Mouse (Mus musculus) neural tube, embryonic 15.5 days (tissue): Measurements from ENCODE around the gene AC141477.1. TPM values are rescaled to one million over a fixed set of nuclear protein-coding genes. Genes with fewer than 3 reads are reported as not detected.

ENCODE experiments used
- ATAC-seq: fragments of 200-750 bp; cut with Nextera tagmentation; 2 replicates; pipeline ENCODE4 v1.8.0; 2017; ENCODE audit warnings: mild to moderate bottlenecking, moderate TSS enrichment, moderate library complexity; ENCODE audit not compliant: low FRiP score
- H3K27ac ChIP-seq: fragments of 300-500 bp; sonication (generic); replicated peaks from 2 replicates; pipeline ENCODE4 v1.5.1; 2015; ENCODE audit warnings: mild to moderate bottlenecking, inconsistent platforms
- H3K27me3 ChIP-seq: fragments of 300-500 bp; sonication (generic); replicated peaks from 2 replicates; pipeline ENCODE4 v1.6.1; 2015; ENCODE audit warnings: inconsistent platforms
- H3K36me3 ChIP-seq: fragments of 300-500 bp; sonication (generic); 2 replicates; pipeline ENCODE4 v1.6.1; 2015; ENCODE audit warnings: inconsistent platforms
- H3K4me1 ChIP-seq: fragments of 300-500 bp; sonication (generic); 2 replicates; pipeline ENCODE4 v1.6.1; 2015; ENCODE audit warnings: inconsistent platforms
- H3K4me2 ChIP-seq: fragments of 300-500 bp; sonication (generic); 2 replicates; pipeline ENCODE4 v1.6.1; 2015; ENCODE audit warnings: inconsistent platforms, mild to moderate bottlenecking, moderate library complexity
- H3K4me3 ChIP-seq: fragments of 300-500 bp; sonication (generic); replicated peaks from 2 replicates; pipeline ENCODE4 v1.5.1; 2015; ENCODE audit warnings: mild to moderate bottlenecking, inconsistent platforms
- H3K9ac ChIP-seq: fragments of 300-500 bp; sonication (generic); replicated peaks from 2 replicates; pipeline ENCODE4 v1.6.1; 2015; ENCODE audit warnings: mild to moderate bottlenecking, inconsistent platforms
- H3K9me3 ChIP-seq: fragments of 300-500 bp; sonication (generic); replicated peaks from 2 replicates; pipeline ENCODE4 v1.6.1; 2016; ENCODE audit warnings: inconsistent platforms
- WGBS: fragments of 180-500 bp; shearing (Covaris S2); methylation state at CpG from one replicate; pipeline ENCODE4 v1.1.7; 2015; ENCODE audit warnings: mixed read lengths; 5-methylcytosine and 5-hydroxymethylcytosine counted together
- polyA plus RNA-seq: library from polyadenylated mRNA; unstranded; fragments of >200 nt; fragmentation: Nextera tagmentation; extraction: Ambion mirVana; gene quantifications from 2 replicates; pipeline ENCODE4 v1.2.1, GENCODE M21; 2015

Gene AC141477.1
- polyA plus RNA-seq, 1 experiment from 2014 or later: not detected

DNA sequence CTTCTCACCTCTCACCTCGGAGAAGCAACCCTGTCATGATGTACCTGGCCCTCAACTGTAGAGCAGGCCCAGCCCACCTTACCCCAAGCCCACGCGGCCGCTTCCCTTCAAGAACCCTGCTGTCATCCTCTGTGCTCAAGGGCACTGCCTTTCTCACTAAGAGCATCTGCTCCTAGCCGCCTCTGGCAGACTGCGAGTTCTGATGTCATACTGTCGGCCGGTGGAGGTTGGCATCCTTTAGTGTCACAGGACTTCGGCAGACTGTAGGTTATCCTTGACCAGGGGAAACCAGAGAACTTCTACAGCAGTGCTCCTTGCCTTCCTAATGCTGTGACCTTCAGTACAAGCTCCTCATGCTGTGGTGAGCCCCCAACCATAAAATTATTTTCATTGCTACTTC lies 49.1 kb downstream of the AC141477.1 start:
- Histone ChIP-seq H3K9ac (no peak overlapping the region), H3K4me3 (no peak overlapping the region), H3K36me3 (peaks cover 46% of the 10 kb centered on the region), H3K4me1 (no peaks in the 10 kb centered on the region), H3K27ac (no peak overlapping the region), H3K4me2 (no peak overlapping the region), H3K9me3 (no peaks in the 10 kb centered on the region), H3K27me3 (no peaks in the 10 kb centered on the region)
- WGBS: 95% methylated on average over 9 of the region's 9 CpGs
- no peak for ATAC-seq

Other genes with a start within 250 kb of the AC141477.1 start
- gene Prmt2, start 202.6 kb downstream of the AC141477.1 start, polyA plus RNA-seq: 262 and 302 TPM in 2 replicates
- 5.4 and 7.4 TPM in 2 replicates for gene S100b, start 186.6 kb downstream of the AC141477.1 start, polyA plus RNA-seq
- 16.8 and 19.7 TPM in 2 replicates for gene Dip2a, start 95.2 kb downstream of the AC141477.1 start, polyA plus RNA-seq
- gene Pcnt, start 2.3 kb upstream of the AC141477.1 start, polyA plus RNA-seq: 5.9 and 7.2 TPM in 2 replicates
- not detected in 2 replicates for gene 2610028H24Rik, start 8.6 kb upstream of the AC141477.1 start, polyA plus RNA-seq
- gene Mcm3ap, start 28.5 kb upstream of the AC141477.1 start, polyA plus RNA-seq: 48.2 and 60.4 TPM in 2 replicates
- gene Ybey, start 28.7 kb upstream of the AC141477.1 start, polyA plus RNA-seq: 6.1 and 6.8 TPM in 2 replicates
- 36.7 and 45.0 TPM in 2 replicates for gene Lss, start 91.1 kb upstream of the AC141477.1 start, polyA plus RNA-seq
- not detected in 2 replicates for gene Spatc1l, start 121.8 kb upstream of the AC141477.1 start, polyA plus RNA-seq
- gene Ftcd, start 135.2 kb upstream of the AC141477.1 start, polyA plus RNA-seq: 0.18 and 0.46 TPM in 2 replicates
- gene Col6a2, start 183.2 kb upstream of the AC141477.1 start, polyA plus RNA-seq: 28.5 and 54.7 TPM in 2 replicates